Mouse (Mus musculus): ENCODE measurements around the gene Bfsp1. TPM values are rescaled to one million over a fixed set of nuclear protein-coding genes. Genes with fewer than 3 reads are reported as not detected.

The Bfsp1 gene
- polyA plus RNA-seq, 1 experiment from 2014 or later = 1.6 TPM

GRCm38 (mm10) chr2:143882002-143882401 is 19.0 kb upstream of the Bfsp1 start:
- Histone ChIP-seq H3K4me3 (replicated peaks; ENCODE audit: low read depth, low read length) (no peak overlapping the region), H3K27ac (no peak overlapping the region), H3K36me3 (ENCODE audit: insufficient read depth, low read length) (no peaks in the 10 kb centered on the region), H3K4me1 (replicated peaks; ENCODE audit: insufficient read depth, low read length) (no peaks in the 10 kb centered on the region), H3K9me3 (replicated peaks; ENCODE audit: low read length) (no peaks in the 10 kb centered on the region), H3K9ac (ENCODE audit: low read depth, low read length) (no peak overlapping the region), H3K4me2 (ENCODE audit: low read length) (no peak overlapping the region), H3K27me3 (ENCODE audit: insufficient read depth, low read length) (no peaks in the 10 kb centered on the region)
- TF ChIP-seq CTCF (IDR thresholded peaks at IDR 0.05; ENCODE audit: low read depth) = no peak
- ATAC-seq (replicated peaks; ENCODE audit: low FRiP score, low read depth) (no peak), DNase-seq (ENCODE audit: low spot score) (no peak)
- 91% methylated on average over 4 of the region's 4 CpGs for WGBS

- Histone ChIP-seq H3K36me3 (ENCODE audit: insufficient read depth, low read length) (no peaks in the 10 kb centered on the region), H3K27me3 (ENCODE audit: insufficient read depth, low read length) (no peaks in the 10 kb centered on the region), H3K9me3 (replicated peaks; ENCODE audit: low read length) (no peaks in the 10 kb centered on the region), H3K27ac (no peak overlapping the region), H3K4me2 (ENCODE audit: low read length) (no peak overlapping the region), H3K4me1 (replicated peaks; ENCODE audit: insufficient read depth, low read length) (no peaks in the 10 kb centered on the region), H3K4me3 (replicated peaks; ENCODE audit: low read depth, low read length) (no peak overlapping the region), H3K9ac (ENCODE audit: low read depth, low read length) (no peak overlapping the region)
- ATAC-seq (replicated peaks; ENCODE audit: low FRiP score, low read depth) (no peak), DNase-seq (ENCODE audit: low spot score) (no peak)
- no peak for TF ChIP-seq CTCF (IDR thresholded peaks at IDR 0.05; ENCODE audit: low read depth)
- 94% methylated on average over 6 of the region's 6 CpGs for WGBS
Observed at GRCm38 (mm10) chr2:143879311-143879710, 16.3 kb upstream of the Bfsp1 start.

- 27% methylated on average over 4 of the region's 4 CpGs for WGBS
- H3K4me2 ChIP-seq (ENCODE audit: low read length) = no peak overlapping the region
- H3K4me3 ChIP-seq (replicated peaks; ENCODE audit: low read depth, low read length) = no peak overlapping the region
- DNase-seq (ENCODE audit: low spot score) (peak; percentile 84), ATAC-seq (replicated peaks; ENCODE audit: low FRiP score, low read depth) (peak; percentile 66; the same call in 1 of the 2 replicates)
- H3K27me3 ChIP-seq (ENCODE audit: insufficient read depth, low read length) = no peaks in the 10 kb centered on the region
- H3K36me3 ChIP-seq (ENCODE audit: insufficient read depth, low read length) = no peaks in the 10 kb centered on the region
- H3K9me3 ChIP-seq (replicated peaks; ENCODE audit: low read length) = no peaks in the 10 kb centered on the region
- peak; percentile 64 for TF ChIP-seq CTCF (IDR thresholded peaks at IDR 0.05; ENCODE audit: low read depth)
- H3K4me1 ChIP-seq (replicated peaks; ENCODE audit: insufficient read depth, low read length) = no peaks in the 10 kb centered on the region
- peak overlapping the region; percentile 80 for H3K27ac ChIP-seq
- no peak overlapping the region for H3K9ac ChIP-seq (ENCODE audit: low read depth, low read length)
Observed at GRCm38 (mm10) chr2:143876929-143877632, 14.1 kb upstream of the Bfsp1 start.

GRCm38 (mm10) chr2:143876026-143876425 is 13.1 kb upstream of the Bfsp1 start:
- Histone ChIP-seq H3K4me1 (replicated peaks; ENCODE audit: insufficient read depth, low read length) (peaks cover 5% of the 10 kb centered on the region; the same call in 1 of the 2 replicates), H3K9ac (ENCODE audit: low read depth, low read length) (no peak overlapping the region), H3K27me3 (ENCODE audit: insufficient read depth, low read length) (no peaks in the 10 kb centered on the region), H3K4me3 (replicated peaks; ENCODE audit: low read depth, low read length) (no peak overlapping the region), H3K4me2 (ENCODE audit: low read length) (no peak overlapping the region), H3K36me3 (ENCODE audit: insufficient read depth, low read length) (no peaks in the 10 kb centered on the region), H3K27ac (peak overlapping the region; percentile 80; the same call in 1 of the 2 replicates), H3K9me3 (replicated peaks; ENCODE audit: low read length) (no peaks in the 10 kb centered on the region)
- WGBS = 36% methylated on average over 1 of the region's 1 CpGs
- TF ChIP-seq CTCF (IDR thresholded peaks at IDR 0.05; ENCODE audit: low read depth) = no peak
- ATAC-seq (replicated peaks; ENCODE audit: low FRiP score, low read depth) (no peak), DNase-seq (ENCODE audit: low spot score) (peak; percentile 88)

- 48% methylated on average over 10 of the region's 10 CpGs for WGBS
- H3K36me3 ChIP-seq (ENCODE audit: insufficient read depth, low read length) = no peaks in the 10 kb centered on the region
- peak overlapping the region; percentile 60; the same call in 1 of the 2 replicates for H3K27ac ChIP-seq
- no peak overlapping the region for H3K4me2 ChIP-seq (ENCODE audit: low read length)
- ATAC-seq (replicated peaks; ENCODE audit: low FRiP score, low read depth) = no peak
- peaks cover 5% of the 10 kb centered on the region; the same call in 1 of the 2 replicates for H3K4me1 ChIP-seq (replicated peaks; ENCODE audit: insufficient read depth, low read length)
- H3K9me3 ChIP-seq (replicated peaks; ENCODE audit: low read length) = no peaks in the 10 kb centered on the region
- 0 out of 2 replicates have a peak overlapping the region, but pooled peaks have one; percentile 4 for H3K9ac ChIP-seq (ENCODE audit: low read depth, low read length)
- DNase-seq (ENCODE audit: low spot score) = peak; percentile 60
- no peak overlapping the region for H3K4me3 ChIP-seq (replicated peaks; ENCODE audit: low read depth, low read length)
- no peaks in the 10 kb centered on the region for H3K27me3 ChIP-seq (ENCODE audit: insufficient read depth, low read length)
- TF ChIP-seq CTCF (IDR thresholded peaks at IDR 0.05; ENCODE audit: low read depth) = no peak
Observed at GRCm38 (mm10) chr2:143870936-143871688, 8.1 kb upstream of the Bfsp1 start.

- peak; percentile 97 for TF ChIP-seq CTCF (IDR thresholded peaks at IDR 0.05; ENCODE audit: low read depth)
- peak; percentile 89 for DNase-seq (ENCODE audit: low spot score)
- Histone ChIP-seq H3K9me3 (replicated peaks; ENCODE audit: low read length) (no peaks in the 10 kb centered on the region), H3K4me1 (replicated peaks; ENCODE audit: insufficient read depth, low read length) (peaks cover 10% of the 10 kb centered on the region; the same call in 1 of the 2 replicates), H3K27ac (0 out of 2 replicates have a peak overlapping the region, but pooled peaks have one; percentile 13), H3K4me2 (ENCODE audit: low read length) (peak overlapping the region; percentile 36; the same call in 1 of the 2 replicates), H3K27me3 (ENCODE audit: insufficient read depth, low read length) (no peaks in the 10 kb centered on the region), H3K9ac (ENCODE audit: low read depth, low read length) (peak overlapping the region; percentile 15; the same call in 1 of the 2 replicates), H3K4me3 (replicated peaks; ENCODE audit: low read depth, low read length) (no peak overlapping the region), H3K36me3 (ENCODE audit: insufficient read depth, low read length) (no peaks in the 10 kb centered on the region)
- peak; percentile 27; the same call in 1 of the 2 replicates for ATAC-seq (replicated peaks; ENCODE audit: low FRiP score, low read depth)
- 3% methylated on average over 6 of the region's 6 CpGs for WGBS
Observed at GRCm38 (mm10) chr2:143867326-143867725, 4.4 kb upstream of the Bfsp1 start.
